Mouse (Mus musculus) regulatory T cell (primary cell): ENCODE measurements around the gene Iqschfp.
"Not testable (repeated sequence)": the region's sequence is repeated elsewhere in the genome, so short reads cannot be mapped to it uniquely, and the experiment has no call there.

Source experiments
- in situ Hi-C: fragments of 300-600 bp; cut with MboI, MseI; formaldehyde crosslinking; loops from one replicate; pipeline ENCODE4 v1.15.1; 2025; ENCODE audit warnings: high pct_unique_total_duplicates

Iqschfp gene

DNA sequence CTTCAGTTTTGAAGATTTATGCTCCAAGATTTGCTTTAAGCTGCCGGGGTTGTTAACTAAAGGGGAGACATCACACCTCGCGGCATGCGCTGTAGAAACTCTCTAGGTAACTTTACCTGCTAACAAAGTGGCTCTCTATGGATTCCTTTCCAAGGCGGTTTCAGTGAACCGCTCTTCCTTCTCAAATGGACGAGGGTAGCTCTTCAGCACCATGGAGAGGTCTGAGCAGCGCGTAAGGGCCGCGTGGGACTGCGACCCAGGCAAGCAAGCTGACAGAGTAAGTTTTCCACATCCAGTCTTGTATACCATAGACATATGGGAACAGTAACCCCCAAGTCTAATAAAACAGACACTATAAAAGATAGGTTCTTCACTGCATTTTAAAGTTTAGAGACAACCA is 172.7 kb downstream of the Iqschfp start, which contains the start of gene Schip1:
Gene Schip1 (plus strand): TSS at position 72 of the 400 bp plus-strand sequence.
- in situ Hi-C loops: loop anchor here (25.0 kb wide), 1 partner anchor 473 kb away; no protein-coding TSS in a partner anchor

DNA sequence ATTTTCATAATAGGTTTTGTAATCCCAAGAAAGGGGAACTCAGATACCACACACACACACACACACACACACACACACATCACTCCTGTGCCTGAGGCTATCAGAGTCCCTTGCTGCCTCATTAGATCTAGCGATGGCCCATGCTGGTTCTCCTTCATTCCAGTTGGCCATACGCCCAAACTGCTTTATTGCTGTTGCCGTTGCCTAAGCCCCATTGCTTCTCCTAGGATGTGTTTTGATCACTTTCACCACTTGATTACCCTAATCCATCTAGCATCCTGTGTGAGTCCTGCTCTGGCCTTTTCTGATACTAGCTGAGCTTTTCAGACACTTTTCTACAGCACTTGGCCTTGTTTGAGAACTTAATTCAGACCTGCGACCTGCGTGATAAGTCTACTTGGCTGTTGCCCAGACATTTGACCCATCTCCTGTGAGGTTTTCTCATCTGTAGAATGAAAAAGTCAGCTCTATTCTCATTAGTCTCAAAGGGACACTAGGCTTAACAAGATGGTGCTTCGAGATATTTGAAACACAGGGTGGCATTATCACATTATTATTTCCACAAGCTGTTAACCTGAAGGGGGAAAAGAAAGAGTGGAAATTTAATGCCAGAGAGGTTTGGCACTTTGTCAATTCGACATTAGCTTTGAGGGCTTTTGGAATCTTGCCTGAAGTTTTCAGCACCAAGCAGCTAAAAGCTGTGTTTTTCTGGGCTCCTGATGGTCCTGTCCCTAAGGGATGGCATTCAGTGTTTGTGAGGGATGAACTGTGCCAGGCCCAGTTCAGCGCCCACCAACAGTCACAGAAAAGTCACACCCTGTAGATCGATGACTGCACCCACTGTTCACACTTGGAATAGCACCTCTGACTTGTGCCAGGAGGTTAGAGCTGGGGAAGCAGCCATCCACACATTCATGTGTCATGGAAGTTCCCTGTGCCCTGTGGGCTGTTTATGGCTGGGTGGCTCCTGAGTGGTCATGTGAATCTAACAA is 179.7 kb downstream of the Iqschfp start:
- in situ Hi-C loops: loop anchor here (25.0 kb wide), 1 partner anchor 466 kb away; no protein-coding TSS in a partner anchor

DNA sequence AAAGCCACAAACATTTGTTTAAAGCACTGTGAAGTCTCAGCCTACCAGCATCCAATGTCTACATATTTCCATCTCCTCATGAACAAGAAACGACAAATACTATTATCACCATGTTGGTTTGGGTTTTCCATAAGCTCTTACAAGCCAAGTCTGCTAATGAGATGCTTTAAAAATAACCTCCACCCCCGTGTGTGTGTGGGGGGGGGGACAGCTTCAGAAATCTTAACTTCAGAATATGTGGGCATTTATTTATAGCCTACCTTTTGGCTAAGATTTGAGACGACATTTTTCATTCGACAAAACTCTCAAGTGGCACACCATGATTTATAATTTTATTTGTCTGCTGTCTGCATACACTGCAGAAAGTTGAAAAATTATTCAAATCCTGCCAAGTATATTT is 185.4 kb downstream of the Iqschfp start:
- in situ Hi-C loops: no loop called here

DNA sequence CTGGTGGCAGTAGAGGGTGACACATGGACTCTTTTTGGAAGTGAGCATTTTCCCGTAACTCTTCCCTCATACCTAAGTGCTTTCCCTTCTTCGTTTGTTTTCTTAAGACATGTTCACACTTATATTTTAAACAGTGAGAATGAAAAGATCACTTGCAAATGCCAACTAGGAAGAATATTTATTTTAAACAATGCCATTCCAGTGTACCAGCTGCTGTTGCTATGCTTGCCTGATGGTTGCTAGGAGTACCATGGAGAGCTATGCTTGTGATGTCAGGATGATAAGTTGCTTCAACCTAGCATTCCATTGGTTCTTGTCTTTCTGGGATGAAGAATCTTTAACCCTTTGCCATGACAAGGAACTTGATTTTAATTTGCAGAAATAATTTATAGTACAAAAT is 193.0 kb downstream of the Iqschfp start:
- in situ Hi-C loops: no loop called here

DNA sequence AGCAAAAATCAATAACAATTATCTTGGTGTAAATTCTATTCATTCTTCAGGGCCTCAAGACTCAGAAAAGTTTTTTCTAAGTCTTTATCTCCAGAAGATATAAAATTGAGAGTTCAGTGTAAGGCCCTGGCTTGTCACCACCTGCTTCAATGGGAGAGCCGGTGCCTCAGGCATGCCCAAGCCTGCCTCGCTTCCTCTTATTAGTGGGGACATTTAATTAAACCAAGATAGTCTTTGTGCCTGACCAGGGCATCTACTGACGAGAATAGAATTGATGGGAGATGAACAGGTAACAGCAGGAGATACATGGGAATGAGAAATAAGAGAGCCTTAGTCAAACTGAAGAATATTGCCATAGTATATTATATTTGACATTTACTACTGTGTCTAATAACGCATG is 200.1 kb downstream of the Iqschfp start:
- in situ Hi-C loops: no loop called here

DNA sequence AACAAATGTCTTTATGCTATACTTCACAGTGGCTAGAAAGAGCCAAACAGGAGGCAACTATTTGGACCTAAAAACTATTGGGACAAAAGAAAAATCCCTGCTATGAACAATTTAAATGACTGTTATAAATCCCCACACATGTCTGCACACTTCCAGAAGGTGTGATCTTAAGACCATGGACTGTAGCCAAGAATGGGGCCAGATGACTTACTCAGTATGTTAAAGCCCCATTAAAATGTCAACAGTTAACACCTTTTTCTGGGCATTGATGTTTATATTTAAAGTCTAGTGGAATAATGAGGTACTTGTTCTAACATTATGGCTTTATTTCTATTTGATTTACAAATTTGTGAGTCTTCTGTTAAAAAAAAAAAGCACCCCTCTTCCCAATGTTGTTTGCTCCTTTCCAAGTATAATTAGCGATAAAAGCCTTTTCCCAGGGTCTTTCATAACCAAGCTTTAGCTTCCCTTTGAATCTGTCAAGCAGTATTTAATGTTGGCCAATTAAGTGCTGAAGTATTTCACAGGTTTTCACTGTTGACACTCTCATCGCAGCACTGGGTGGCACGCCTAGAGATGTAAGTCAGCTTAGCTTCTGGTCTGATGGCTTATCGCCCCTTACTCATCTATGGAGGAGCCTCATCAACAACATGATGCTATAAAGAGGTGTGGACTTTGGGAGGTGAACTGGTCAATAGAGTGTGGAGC is 204.8 kb downstream of the Iqschfp start:
- in situ Hi-C loops: no loop called here

DNA sequence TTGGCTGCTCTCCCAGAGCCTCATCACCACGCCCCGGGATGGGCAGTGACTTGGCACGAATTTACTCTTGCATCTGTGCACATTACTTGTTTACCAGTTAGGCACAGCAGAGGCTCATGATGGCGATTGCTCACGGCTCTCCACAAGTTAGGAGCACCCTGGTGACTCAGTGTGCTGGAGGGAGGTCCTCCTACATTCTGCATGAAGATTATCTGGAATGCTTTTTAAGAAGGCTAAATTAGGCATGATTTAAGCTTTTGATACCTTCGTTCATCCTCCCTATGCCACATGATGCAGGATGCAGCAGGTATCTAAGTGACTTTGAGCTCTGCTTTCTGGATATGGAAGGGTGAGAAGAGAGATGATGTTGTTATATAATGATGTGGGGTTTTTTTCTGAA is 207.5 kb downstream of the Iqschfp start:
- in situ Hi-C loops: not testable (repeated sequence)

DNA sequence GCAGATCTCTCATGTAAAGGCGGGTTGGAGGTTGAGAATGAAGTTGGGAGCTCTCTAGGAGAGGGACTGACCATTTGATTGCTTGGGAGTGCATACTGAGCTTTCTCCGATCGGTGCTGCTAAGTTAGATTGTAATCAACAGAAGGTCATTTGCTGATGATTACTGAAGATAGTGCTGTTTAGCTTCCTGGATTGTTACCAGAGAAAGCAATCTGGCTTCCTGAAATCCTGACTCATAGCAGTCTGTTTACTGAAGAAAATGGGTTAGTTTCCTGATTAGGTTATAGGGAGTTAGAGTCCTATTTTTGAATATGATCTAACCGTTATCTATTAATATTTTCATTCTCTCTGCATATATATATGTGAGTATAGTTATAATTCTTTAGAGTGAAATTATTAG is 209.3 kb downstream of the Iqschfp start:
- in situ Hi-C loops: no loop called here

DNA sequence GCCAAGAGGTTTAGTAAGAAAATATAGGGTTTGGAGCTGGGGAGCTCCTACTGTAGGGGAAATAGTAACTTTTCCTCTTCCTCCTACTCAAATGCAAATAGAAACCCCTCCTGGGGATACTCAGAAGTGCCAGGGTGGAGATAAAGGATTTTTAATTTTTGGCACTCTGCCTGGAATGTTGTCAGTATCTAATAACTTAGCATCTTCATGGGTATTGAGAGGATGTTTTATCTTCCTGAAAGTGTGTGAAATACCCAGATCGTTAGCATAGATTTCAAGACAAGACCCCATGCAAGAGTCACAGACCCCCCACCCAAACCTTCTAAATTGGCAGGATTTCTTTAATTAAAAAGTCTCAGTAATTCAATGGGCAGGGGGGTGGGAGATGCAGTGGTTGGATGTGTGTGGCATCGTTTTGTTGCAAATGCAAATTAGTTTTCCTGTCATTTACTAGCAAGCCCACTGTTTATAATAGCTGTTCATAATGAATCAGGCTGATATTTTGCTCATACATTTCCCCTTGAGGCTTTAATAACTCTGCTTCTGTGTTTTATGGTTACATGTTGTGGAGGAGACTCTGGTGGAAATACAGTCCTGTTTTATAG is 213.2 kb downstream of the Iqschfp start:
- in situ Hi-C loops: no loop called here

DNA sequence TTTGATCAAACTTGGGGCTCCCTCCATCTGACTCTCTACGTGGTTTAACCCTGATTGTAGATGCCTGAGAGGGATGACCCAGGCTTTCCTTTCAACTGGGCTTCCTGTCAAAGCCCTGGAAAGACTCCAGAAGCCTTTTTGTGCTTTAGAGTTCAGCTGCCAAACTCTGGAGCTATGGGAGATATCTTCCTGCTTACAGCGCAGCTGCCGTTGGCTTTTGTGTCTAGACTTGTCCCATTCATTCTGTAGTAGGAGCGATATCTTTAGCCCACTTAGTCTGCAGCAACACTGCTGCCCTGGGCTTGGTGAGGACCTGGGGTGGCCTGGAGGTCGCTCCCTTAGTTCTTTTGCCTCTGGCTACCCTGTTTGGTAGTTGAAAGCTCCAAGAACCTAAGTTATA is 229.3 kb downstream of the Iqschfp start:
- in situ Hi-C loops: no loop called here

DNA sequence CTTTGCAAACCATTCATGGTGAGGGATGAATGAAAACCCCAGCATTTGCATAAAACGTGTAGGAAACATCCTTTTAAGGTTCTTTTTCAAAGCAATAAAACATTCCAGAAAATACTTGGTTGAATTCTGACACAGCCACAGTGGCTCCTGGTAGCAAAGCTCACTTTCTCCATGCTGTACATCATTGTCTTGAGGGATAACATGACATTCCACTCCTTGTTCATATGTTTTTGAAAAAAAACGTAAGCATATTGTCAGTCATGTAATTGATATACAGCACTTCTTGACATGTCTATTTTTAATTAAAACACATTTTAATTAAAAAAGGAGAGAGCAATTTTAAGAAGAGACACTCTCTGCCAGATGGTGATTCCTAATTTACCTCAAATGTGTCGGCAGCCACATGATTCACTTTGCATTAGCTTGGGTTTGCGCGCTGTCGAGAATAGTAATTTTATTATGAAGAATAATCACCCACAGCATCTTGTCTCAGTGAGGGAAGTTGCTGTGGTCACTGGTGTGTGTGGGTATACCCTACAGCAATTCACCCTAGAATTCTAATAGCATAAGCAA is 234.3 kb downstream of the Iqschfp start:
- in situ Hi-C loops: no loop called here

DNA sequence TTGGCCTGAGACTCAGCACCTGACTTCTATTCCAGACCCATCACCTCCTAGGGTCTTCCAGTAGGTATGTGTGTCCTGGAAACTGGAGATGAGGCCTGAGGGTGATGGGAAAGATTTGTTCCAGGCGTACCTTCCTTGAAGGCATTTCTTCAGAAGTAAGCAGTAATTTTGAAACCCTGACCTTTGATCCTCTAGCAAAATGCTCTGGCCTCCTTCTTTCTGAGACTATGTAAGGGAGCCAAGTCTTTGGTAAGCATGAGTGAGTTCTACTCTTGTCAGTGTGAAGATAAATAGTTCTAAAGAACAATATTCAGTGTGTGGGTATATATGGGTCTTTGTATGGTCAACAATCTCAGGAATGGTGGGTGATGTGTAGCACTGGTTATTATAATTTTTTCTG is 238.4 kb downstream of the Iqschfp start:
- in situ Hi-C loops: no loop called here

DNA sequence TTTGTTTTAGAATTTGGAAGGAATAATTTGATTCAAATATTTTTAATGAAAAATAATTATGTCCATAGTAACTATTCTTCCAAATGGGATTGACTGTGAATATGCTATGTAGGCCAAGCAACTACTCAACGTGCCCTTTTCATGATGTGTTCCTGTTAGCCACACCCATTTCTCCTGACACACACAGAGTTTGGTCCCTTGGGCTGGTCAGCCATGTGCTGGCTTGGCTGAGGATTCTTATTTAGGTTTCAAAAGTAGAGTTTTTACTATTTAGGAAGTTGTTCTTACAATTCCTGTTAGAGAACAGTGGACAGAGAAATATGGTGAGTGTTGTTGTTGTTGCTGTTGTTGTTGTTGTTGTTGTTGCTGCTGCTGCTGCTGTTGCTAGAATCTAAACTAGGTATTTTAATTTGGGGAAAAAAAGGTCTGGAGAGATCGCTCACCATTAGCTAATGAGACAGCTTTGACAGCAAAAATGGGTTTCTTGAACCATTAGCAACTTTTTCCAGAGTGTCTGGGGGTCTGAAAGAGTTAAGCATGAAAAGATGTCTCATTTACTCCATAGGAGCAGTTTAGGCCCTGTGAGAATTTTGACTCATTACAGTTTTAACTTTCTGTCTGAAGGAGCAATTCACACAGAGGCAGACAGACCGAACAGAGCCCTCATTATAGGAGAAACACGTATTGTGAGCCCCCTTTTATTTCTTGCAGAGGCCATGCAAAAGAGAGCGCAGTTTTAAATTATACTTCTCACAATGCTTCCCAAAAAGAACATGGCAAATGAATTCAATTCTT is 247.0 kb downstream of the Iqschfp start:
- in situ Hi-C loops: no loop called here

DNA sequence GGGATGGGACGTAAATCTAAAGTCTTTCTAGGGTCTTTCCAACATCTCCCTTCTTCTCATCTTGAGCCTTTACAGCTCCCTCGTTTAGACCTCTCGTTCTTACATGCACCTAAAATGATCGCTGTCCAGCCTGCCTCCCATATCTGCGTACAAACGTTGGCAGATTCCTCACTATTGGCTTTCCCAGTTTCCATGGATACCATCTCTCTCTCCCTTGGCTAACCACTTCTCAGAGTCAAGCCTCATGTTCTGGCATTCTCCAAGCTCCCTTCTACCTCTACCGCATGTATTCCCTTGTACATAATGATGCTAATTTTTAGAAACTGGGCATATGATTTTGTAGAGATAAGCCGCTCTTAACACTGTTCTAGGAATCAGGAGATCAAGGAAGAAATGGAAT is 258.7 kb downstream of the Iqschfp start:
- in situ Hi-C loops: no loop called here

DNA sequence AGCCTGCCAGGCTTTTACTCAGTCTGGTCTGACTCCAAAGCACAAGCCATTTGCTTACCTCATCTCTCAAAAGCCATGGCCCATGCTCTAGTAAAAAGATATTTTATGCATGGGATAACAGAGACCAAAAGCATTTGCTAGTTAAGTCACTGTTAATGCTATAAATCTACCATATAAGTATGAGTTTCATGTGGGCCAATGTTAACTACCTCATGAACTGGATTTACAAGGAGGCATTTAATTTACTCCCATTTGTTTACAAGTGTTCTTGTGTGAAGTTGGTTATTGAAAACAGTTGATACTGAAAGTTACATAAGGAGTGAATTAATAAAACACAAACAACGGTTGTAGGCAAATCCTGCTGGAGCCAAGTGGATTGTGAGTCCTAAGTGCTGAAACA is 268.1 kb downstream of the Iqschfp start:
- in situ Hi-C loops: no loop called here

DNA sequence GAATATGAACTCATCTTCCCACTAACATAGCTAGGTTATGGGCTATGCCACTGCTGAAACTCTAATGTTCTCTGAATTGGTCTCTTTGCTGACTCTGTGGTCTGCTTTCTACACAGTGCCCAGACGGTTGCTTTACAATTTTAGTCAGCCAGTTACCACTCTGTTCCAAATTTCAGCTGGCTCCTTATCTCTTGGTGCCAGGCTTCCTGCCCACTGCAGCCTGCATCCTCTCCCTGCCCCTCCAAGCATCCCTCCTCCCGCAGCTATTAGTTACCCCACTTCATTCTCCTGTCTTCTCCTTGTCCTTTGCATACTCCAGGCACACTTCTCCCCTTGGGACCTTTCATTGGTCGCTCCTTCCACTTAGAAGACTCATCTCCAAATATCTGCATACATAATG is 268.7 kb downstream of the Iqschfp start:
- in situ Hi-C loops: no loop called here

DNA sequence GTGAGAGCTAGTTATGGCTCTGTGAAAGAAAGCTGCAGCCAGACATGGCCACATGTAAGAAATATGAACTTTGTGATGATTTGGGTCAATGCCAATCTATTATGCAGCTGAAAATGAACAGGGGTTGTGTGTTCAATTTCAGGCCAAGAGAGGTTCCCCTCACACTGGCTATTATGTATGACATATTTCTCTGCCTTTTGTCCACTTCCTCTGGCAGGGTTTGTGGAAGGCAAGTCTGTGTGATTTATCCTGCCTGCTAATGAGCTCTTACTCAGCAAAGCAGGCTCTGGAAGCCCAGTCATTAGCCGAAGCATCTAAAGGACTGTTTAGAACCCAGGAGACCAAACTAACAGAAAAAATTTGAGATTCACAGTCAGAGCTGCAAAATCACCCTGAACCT is 286.2 kb downstream of the Iqschfp start:
- in situ Hi-C loops: no loop called here

DNA sequence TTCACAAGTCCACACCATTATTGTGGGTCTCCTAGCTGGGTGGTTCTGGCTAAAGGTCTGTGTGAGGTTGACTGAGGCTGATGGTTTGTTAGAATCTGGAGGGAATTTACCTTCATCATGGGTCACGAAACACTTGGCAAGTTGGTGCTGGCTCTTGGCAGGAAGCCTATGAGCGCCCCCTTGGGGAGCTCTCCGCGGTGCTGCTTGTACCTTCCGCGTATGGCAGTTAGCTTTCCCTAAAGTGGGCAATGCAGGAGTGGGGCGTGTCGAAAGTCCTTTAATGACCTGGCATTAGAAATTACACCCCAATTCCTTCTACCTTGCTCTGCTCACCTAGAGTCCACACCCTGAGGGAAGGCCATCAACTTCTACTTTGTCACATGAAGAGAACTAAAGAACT is 295.4 kb downstream of the Iqschfp start:
- in situ Hi-C loops: no loop called here

DNA sequence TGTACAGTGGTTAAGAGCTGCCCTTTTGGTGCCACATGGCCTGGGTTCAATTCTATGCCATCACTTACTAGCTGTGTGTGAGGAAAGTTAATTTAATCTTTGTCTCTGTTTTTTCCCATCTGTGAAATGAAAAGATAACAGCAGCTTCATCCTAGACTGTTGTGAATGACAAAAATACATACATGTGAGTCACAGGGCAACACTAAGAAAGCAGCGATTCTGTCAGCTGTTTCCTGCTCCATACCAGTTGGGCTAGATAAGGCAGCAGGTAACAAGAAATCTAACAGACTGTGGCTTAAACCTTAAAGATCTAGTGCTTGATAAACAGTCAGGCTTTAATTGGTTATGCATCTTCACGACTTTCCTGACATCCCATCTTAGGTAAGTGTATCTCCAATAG is 297.1 kb downstream of the Iqschfp start:
- in situ Hi-C loops: no loop called here

DNA sequence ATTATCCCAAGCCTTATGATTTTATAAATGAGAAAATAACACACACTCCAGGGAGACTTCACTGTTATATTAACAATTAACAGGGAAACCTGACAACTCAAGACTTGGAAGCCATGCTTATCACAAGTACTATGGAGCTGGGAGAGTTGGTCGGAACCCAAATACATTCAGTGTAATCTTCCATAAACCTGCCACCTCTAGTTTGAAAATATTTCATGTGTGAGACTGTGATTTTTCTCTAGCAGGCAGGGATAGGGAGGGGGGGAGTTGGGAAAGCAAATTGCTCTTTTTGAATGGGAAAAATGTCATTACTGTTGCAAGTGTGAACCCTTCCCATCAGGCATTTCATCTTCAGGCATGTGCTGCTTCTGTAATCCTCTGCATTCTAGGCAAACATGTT is 304.9 kb downstream of the Iqschfp start:
- in situ Hi-C loops: no loop called here

DNA sequence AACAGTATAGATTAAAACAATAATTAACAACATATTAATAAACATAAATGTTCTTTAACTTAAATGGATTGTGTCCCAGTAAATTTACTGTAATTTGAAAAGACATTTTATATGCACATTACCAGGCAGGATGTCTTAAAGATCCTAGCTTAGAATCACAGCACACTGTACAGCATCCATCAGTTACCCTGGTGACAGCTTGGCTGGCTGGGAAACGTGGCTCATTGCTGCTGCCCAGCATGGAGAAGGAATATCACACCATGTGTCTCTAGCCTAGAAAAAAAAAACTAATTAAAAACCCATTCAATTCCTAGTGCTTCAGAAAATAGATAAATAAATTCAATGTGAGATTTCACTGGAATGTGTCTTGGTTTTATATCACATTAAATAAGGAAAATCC is 309.2 kb downstream of the Iqschfp start:
- in situ Hi-C loops: no loop called here
